Mouse (Mus musculus): ENCODE results near the gene Ncaph. TPM values are rescaled to one million over a fixed set of nuclear protein-coding genes. Genes with fewer than 3 reads are reported as not detected.
"Not testable (repeated sequence)": the region's sequence is repeated elsewhere in the genome, so short reads cannot be mapped to it uniquely, and the experiment has no call there.

Gene Ncaph
- polyA plus RNA-seq, 1 experiment = 6.1 TPM

DNA sequence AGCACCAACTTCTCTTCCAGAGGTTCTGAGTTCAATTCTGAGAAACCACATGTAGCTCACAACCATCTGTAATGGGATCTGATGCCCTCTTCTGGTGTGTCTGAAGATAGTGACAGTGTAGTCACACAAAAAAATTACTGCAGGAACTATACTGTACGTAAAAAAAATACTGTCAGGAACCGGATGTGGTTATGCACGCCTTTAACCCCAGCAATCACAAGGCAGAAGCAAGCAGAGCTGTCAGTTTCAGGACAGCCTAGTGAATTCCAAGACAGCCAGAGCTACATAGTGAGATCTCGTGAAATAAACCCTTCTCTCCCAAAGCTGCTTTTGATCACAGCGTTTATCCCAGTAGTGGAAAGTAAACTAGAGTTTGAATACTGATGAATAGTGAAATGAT lies 47.5 kb downstream of the Ncaph start:
- Histone ChIP-seq H3K4me3 (ENCODE audit: control insufficient read depth, low read depth, low read length) (no peak overlapping the region), H3K27me3 (ENCODE audit: control insufficient read depth, insufficient read depth, low read length) (no peaks in the 10 kb centered on the region), H3K27ac (ENCODE audit: control insufficient read depth, insufficient read depth, low read depth, low read length) (no peak overlapping the region), H3K4me1 (ENCODE audit: control insufficient read depth, insufficient read depth, low read length) (no peaks in the 10 kb centered on the region), H3K36me3 (ENCODE audit: control insufficient read depth, insufficient read depth, low read length) (no peaks in the 10 kb centered on the region)
- TF ChIP-seq CTCF (IDR thresholded peaks at IDR 0.05; ENCODE audit: control insufficient read depth, insufficient read depth, insufficient replicate concordance, low read depth, low read length) (no peak), POLR2A (IDR thresholded peaks at IDR 0.05; ENCODE audit: control insufficient read depth, low read depth, low read length) (no peak)

DNA sequence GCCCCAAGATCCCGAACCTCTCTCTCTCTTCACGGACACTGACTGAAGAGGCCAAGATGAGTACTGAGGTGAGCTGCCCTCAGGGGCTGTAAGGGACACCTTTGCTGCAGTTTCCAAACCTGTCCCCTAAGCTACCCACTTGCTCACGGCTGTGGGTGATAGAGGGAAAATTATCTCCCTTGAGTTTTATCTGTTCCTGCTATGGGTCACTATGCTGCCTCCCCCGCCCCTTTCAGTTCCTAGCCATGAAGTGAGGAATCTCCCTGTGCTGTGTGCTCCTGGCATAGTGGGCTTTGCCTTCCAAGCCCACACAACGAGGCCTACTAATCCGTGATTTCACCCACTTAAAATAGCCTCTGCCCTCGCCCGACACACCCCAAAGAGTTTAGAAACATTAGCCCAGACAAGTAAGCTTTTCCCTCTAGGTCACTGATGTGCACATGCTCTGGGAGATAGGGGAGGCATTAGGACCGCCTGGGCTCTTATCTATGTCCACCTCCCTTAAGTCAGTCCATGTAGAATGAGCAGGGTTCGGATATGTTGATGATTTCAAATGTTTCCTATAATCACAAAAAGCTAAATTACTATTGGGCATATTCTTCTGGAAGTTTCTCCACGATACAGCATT lies 53.0 kb downstream of the Ncaph start:
- Histone ChIP-seq H3K27me3 (ENCODE audit: control insufficient read depth, insufficient read depth, low read length) (no peaks in the 10 kb centered on the region), H3K4me1 (ENCODE audit: control insufficient read depth, insufficient read depth, low read length) (no peaks in the 10 kb centered on the region), H3K27ac (ENCODE audit: control insufficient read depth, insufficient read depth, low read depth, low read length) (no peak overlapping the region), H3K4me3 (ENCODE audit: control insufficient read depth, low read depth, low read length) (no peak overlapping the region), H3K36me3 (ENCODE audit: control insufficient read depth, insufficient read depth, low read length) (no peaks in the 10 kb centered on the region)
- TF ChIP-seq CTCF (IDR thresholded peaks at IDR 0.05; ENCODE audit: control insufficient read depth, insufficient read depth, insufficient replicate concordance, low read depth, low read length) (no peak), POLR2A (IDR thresholded peaks at IDR 0.05; ENCODE audit: control insufficient read depth, low read depth, low read length) (no peak)

- H3K4me1 ChIP-seq (ENCODE audit: control insufficient read depth, insufficient read depth, low read length) = no peaks in the 10 kb centered on the region
- H3K27ac ChIP-seq (ENCODE audit: control insufficient read depth, insufficient read depth, low read depth, low read length) = peak overlapping the region; percentile 49
- H3K4me3 ChIP-seq (ENCODE audit: control insufficient read depth, low read depth, low read length) = no peak overlapping the region
- H3K36me3 ChIP-seq (ENCODE audit: control insufficient read depth, insufficient read depth, low read length) = no peaks in the 10 kb centered on the region
- no peaks in the 10 kb centered on the region for H3K27me3 ChIP-seq (ENCODE audit: control insufficient read depth, insufficient read depth, low read length)
- TF ChIP-seq POLR2A (IDR thresholded peaks at IDR 0.05; ENCODE audit: control insufficient read depth, low read depth, low read length) = no peak
These were observed 53.7 kb downstream of the Ncaph start for GRCm38 (mm10) chr2:127079881-127080590.

GRCm38 (mm10) chr2:127079066-127079465 lies 54.7 kb downstream of the Ncaph start:
- not testable (repeated sequence) for H3K36me3 ChIP-seq (ENCODE audit: control insufficient read depth, insufficient read depth, low read length); H3K4me1 ChIP-seq (ENCODE audit: control insufficient read depth, insufficient read depth, low read length); H3K4me3 ChIP-seq (ENCODE audit: control insufficient read depth, low read depth, low read length); H3K27ac ChIP-seq (ENCODE audit: control insufficient read depth, insufficient read depth, low read depth, low read length); H3K27me3 ChIP-seq (ENCODE audit: control insufficient read depth, insufficient read depth, low read length)

DNA sequence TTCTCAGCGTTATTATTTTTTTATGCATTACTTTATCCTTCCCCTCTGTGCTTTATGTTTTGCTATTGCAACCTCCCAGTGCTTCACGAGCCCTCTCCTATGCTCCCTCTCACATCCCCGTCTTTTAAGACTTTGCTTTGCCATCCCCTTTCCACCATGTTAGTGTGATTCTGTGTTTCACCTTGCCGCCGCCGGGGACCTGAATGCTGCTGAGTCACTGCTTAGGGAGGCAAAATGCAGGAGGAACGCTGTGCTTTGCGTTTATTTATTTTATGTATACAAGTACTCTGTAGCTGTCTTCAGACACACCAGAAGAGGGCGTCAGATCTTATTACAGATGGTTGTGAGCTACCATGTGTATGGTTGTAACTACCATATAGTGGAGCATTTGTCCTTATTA lies 56.1 kb downstream of the Ncaph start:
- no peaks in the 10 kb centered on the region for H3K36me3 ChIP-seq (ENCODE audit: control insufficient read depth, insufficient read depth, low read length)
- H3K4me3 ChIP-seq (ENCODE audit: control insufficient read depth, low read depth, low read length) = no peak overlapping the region
- TF ChIP-seq POLR2A (IDR thresholded peaks at IDR 0.05; ENCODE audit: control insufficient read depth, low read depth, low read length) (no peak), CTCF (IDR thresholded peaks at IDR 0.05; ENCODE audit: control insufficient read depth, insufficient read depth, insufficient replicate concordance, low read depth, low read length) (no peak)
- H3K27me3 ChIP-seq (ENCODE audit: control insufficient read depth, insufficient read depth, low read length) = no peaks in the 10 kb centered on the region
- H3K27ac ChIP-seq (ENCODE audit: control insufficient read depth, insufficient read depth, low read depth, low read length) = no peak overlapping the region
- H3K4me1 ChIP-seq (ENCODE audit: control insufficient read depth, insufficient read depth, low read length) = no peaks in the 10 kb centered on the region

GRCm38 (mm10) chr2:127074116-127074515 lies 59.6 kb downstream of the Ncaph start:
- Histone ChIP-seq H3K4me3 (ENCODE audit: control insufficient read depth, low read depth, low read length) (no peak overlapping the region), H3K4me1 (ENCODE audit: control insufficient read depth, insufficient read depth, low read length) (peaks cover 5% of the 10 kb centered on the region), H3K27ac (ENCODE audit: control insufficient read depth, insufficient read depth, low read depth, low read length) (no peak overlapping the region), H3K27me3 (ENCODE audit: control insufficient read depth, insufficient read depth, low read length) (no peaks in the 10 kb centered on the region), H3K36me3 (ENCODE audit: control insufficient read depth, insufficient read depth, low read length) (no peaks in the 10 kb centered on the region)
- no peak for TF ChIP-seq CTCF (IDR thresholded peaks at IDR 0.05; ENCODE audit: control insufficient read depth, insufficient read depth, insufficient replicate concordance, low read depth, low read length)
- no peak for TF ChIP-seq POLR2A (IDR thresholded peaks at IDR 0.05; ENCODE audit: control insufficient read depth, low read depth, low read length)

DNA sequence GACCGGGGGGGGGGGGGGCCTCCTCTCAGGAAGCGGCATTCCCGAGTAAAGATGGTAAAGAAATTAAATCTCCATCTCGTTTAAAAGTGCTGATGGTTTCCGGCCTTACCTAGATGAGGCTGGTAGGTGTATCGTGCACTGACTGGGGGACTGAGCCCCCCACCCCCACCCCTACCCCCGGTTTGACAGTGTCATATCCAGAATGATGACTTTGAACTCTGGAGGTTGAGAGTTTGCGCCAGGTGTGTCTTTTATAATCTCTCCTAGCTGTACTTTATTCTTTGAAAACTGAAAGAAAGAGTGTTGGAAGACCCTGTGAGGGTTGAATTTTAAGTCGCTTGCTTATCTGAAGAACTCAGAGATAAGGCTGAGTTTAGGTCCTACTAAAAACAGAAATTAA lies 62.9 kb downstream of the Ncaph start:
- no peak for TF ChIP-seq POLR2A (IDR thresholded peaks at IDR 0.05; ENCODE audit: control insufficient read depth, low read depth, low read length)
- TF ChIP-seq CTCF (IDR thresholded peaks at IDR 0.05; ENCODE audit: control insufficient read depth, insufficient read depth, insufficient replicate concordance, low read depth, low read length) = no peak
- peaks cover 5% of the 10 kb centered on the region for H3K4me1 ChIP-seq (ENCODE audit: control insufficient read depth, insufficient read depth, low read length)
- peak overlapping the region; percentile 91 for H3K4me3 ChIP-seq (ENCODE audit: control insufficient read depth, low read depth, low read length)
- H3K36me3 ChIP-seq (ENCODE audit: control insufficient read depth, insufficient read depth, low read length) = no peaks in the 10 kb centered on the region
- peak overlapping the region; percentile 70 for H3K27ac ChIP-seq (ENCODE audit: control insufficient read depth, insufficient read depth, low read depth, low read length)
- H3K27me3 ChIP-seq (ENCODE audit: control insufficient read depth, insufficient read depth, low read length) = no peaks in the 10 kb centered on the region

Data from testis, adult 2 months (tissue).